Mouse (Mus musculus) stomach, postnatal 0 days (tissue): Measurements from ENCODE around the gene Hs3st5. TPM values are rescaled to one million over a fixed set of nuclear protein-coding genes. Genes with fewer than 3 reads are reported as not detected.

Experiments used
- ATAC-seq: fragments of 200-750 bp; cut with Nextera tagmentation; 2 replicates; pipeline ENCODE4 v1.8.0; 2017; ENCODE audit not compliant: low FRiP score, low TSS enrichment
- DNase-seq: peaks from one replicate; pipeline ENCODE4 v3.0.0-alpha.2; 2016; ENCODE audit warnings: low spot score
- H3K27ac ChIP-seq: fragments of 300-500 bp; sonication (generic); replicated peaks from 2 replicates; pipeline ENCODE4 v1.5.1; 2014; ENCODE audit warnings: mild to moderate bottlenecking, control low read depth
- H3K27me3 ChIP-seq: fragments of 300-500 bp; sonication (generic); 2 replicates; pipeline ENCODE4 v1.6.1; 2014; ENCODE audit warnings: low read length; ENCODE audit not compliant: control insufficient read depth, insufficient read depth
- H3K36me3 ChIP-seq: fragments of 300-500 bp; sonication (generic); 2 replicates; pipeline ENCODE4 v1.6.1; 2014; ENCODE audit warnings: low read length, mixed read lengths; ENCODE audit not compliant: control insufficient read depth, insufficient read depth
- H3K4me1 ChIP-seq: fragments of 300-500 bp; sonication (generic); replicated peaks from 2 replicates; pipeline ENCODE4 v1.6.1; 2014; ENCODE audit warnings: antibody characterized with exemption; ENCODE audit not compliant: control insufficient read depth, insufficient read depth
- H3K4me2 ChIP-seq: fragments of 300-500 bp; sonication (generic); replicated peaks from 2 replicates; pipeline ENCODE4 v1.6.1; 2014; ENCODE audit warnings: low read depth, mild to moderate bottlenecking, control low read depth, moderate library complexity
- H3K4me3 ChIP-seq: fragments of 300-500 bp; sonication (generic); 2 replicates; pipeline ENCODE4 v1.5.1; 2014; ENCODE audit warnings: low read depth, low read length, control low read depth
- H3K9ac ChIP-seq: fragments of 300-500 bp; sonication (generic); 2 replicates; pipeline ENCODE4 v1.6.1; 2014; ENCODE audit warnings: mild to moderate bottlenecking, low read length, control low read depth, mixed read lengths
- H3K9me3 ChIP-seq: fragments of 300-500 bp; sonication (generic); 2 replicates; pipeline ENCODE4 v1.6.1; 2016; ENCODE audit warnings: low read length; ENCODE audit not compliant: control insufficient read depth
- CTCF ChIP-seq: IDR thresholded peaks from 2 replicates; pipeline ENCODE4 v1.5.1; 2016; ENCODE audit warnings: antibody characterized with exemption, low read depth, mild to moderate bottlenecking, moderate library complexity
- EP300 ChIP-seq: optimal IDR thresholded peaks from 2 replicates; pipeline ENCODE3; 2016; ENCODE audit warnings: antibody characterized with exemption
- WGBS: fragments of 180-500 bp; shearing (Covaris S2); extraction: QIAGEN DNeasy Blood & Tissue Kit; methylation state at CpG from one replicate; pipeline ENCODE4 v1.1.7; 2014; 5-methylcytosine and 5-hydroxymethylcytosine counted together
- polyA plus RNA-seq: library from polyadenylated mRNA; unstranded; fragments of >200 nt; fragmentation: Nextera tagmentation; extraction: Ambion mirVana; gene quantifications from 2 replicates; pipeline ENCODE4 v1.2.1, GENCODE M21; 2015

Hs3st5 gene
- polyA plus RNA-seq, 1 experiment from 2014 or later = 1.0 TPM

DNA sequence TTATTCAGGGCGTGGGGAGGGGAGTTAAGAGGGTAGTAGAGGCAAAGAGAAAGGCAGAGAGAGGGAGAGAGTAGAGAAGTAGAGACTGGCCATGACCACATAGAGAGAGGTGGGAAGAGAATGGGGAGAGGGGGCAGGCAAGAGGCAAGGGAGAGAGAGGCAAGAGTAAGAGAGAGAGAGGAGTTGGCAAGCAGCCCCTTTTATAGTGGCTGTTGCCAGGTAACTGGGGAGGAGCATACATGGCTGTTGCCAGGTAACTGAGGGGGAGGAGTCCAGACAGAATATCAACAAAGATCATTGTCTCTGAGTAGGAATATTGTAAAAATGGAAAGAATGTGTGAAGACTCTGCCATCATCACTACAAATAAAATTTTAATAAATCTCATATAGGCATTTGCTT, 243.4 kb downstream of the Hs3st5 start:
- TF ChIP-seq CTCF = no peak
- TF ChIP-seq EP300 = no peak
- no peak overlapping the region for H3K27ac ChIP-seq
- H3K27me3 ChIP-seq = no peaks in the 10 kb centered on the region
- no peaks in the 10 kb centered on the region for H3K4me1 ChIP-seq
- 46% methylated on average over 1 of the region's 1 CpGs for whole genome bisulfite sequencing
- no peak overlapping the region for H3K4me3 ChIP-seq
- DNase-seq (no peak), ATAC-seq (no peak)
- H3K9ac ChIP-seq = no peak overlapping the region
- H3K9me3 ChIP-seq = no peaks in the 10 kb centered on the region
- no peak overlapping the region for H3K4me2 ChIP-seq
- no peaks in the 10 kb centered on the region for H3K36me3 ChIP-seq

DNA sequence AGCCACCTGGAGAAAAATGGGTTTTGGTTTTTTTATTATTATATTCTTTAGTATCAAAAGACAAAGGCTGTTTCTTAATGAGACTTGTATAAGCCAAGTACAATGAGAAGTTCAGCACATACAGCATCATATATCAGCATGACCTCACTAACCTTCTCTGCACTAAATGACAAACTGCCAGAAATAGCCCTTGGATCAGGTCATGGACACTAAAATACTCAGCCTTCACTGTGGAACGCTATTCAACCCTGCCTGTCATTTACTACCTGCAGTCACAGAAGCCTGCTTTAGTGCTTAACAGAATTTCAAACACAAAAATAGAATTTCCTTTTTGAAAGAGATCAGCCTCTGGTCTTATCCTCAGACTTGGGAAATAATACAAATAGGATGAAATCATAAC, 247.9 kb downstream of the Hs3st5 start:
- WGBS = 37% methylated on average over 1 of the region's 1 CpGs
- TF ChIP-seq EP300 (no peak), CTCF (no peak)
- H3K4me3 ChIP-seq = no peak overlapping the region
- no peak for DNase-seq
- H3K9ac ChIP-seq = no peak overlapping the region
- no peaks in the 10 kb centered on the region for H3K4me1 ChIP-seq
- no peaks in the 10 kb centered on the region for H3K27me3 ChIP-seq
- no peaks in the 10 kb centered on the region for H3K9me3 ChIP-seq
- no peak for ATAC-seq
- no peaks in the 10 kb centered on the region for H3K36me3 ChIP-seq
- no peak overlapping the region for H3K27ac ChIP-seq
- no peak overlapping the region for H3K4me2 ChIP-seq

DNA sequence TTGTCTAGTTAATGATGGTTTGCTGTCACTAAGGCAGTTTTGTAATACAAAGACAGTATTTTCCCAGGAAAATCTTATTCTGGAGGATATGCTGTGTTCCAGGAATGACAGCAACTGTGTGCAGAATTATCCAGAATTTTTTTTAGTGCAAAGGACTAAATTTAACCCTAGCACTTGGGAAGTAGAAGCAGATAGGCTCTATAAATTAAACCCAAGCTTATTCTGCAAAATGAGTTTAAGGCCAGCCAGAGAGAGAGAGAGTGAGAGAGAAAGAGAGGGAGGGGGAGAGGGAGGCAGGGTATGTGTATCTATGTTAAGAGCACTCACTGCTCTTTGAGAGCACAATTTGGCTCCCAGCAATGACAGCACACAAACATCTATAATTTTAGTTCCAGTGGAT, 267.0 kb downstream of the Hs3st5 start:
- Histone ChIP-seq H3K4me3 (no peak overlapping the region), H3K36me3 (no peaks in the 10 kb centered on the region), H3K27me3 (no peaks in the 10 kb centered on the region), H3K27ac (no peak overlapping the region), H3K4me1 (no peaks in the 10 kb centered on the region), H3K4me2 (no peak overlapping the region), H3K9me3 (no peaks in the 10 kb centered on the region), H3K9ac (no peak overlapping the region)
- ATAC-seq (no peak), DNase-seq (no peak)
- TF ChIP-seq EP300 (no peak), CTCF (no peak)

DNA sequence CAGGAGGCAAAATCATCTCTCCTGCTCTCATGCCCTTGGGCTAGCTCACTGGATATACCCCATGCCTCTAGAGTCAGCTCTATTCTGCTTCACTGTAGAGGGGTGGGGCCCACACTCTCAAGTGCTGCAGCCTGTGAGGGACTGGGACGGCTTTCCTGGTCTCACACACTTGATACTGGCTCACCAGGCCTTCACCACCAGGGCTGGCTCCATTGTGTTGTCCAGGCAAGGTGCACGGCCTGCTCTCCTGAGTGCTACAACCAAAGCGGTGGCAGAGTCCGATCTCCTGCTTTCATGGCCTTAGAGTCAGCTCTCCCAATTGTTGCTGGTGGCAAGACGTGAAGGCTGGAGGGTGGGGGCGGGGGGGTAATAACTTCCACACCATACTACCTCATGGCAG, 268.3 kb downstream of the Hs3st5 start:
- no peak overlapping the region for H3K4me2 ChIP-seq
- no peaks in the 10 kb centered on the region for H3K36me3 ChIP-seq
- H3K4me1 ChIP-seq = no peaks in the 10 kb centered on the region
- no peaks in the 10 kb centered on the region for H3K9me3 ChIP-seq
- no peaks in the 10 kb centered on the region for H3K27me3 ChIP-seq
- H3K27ac ChIP-seq = no peak overlapping the region
- TF ChIP-seq EP300 (no peak), CTCF (no peak)
- 84% methylated on average over 6 of the region's 6 CpGs for WGBS
- no peak overlapping the region for H3K4me3 ChIP-seq
- ATAC-seq = 0 out of 2 replicates have a peak, but pooled peaks have one; percentile 15
- H3K9ac ChIP-seq = no peak overlapping the region
- no peak for DNase-seq

DNA sequence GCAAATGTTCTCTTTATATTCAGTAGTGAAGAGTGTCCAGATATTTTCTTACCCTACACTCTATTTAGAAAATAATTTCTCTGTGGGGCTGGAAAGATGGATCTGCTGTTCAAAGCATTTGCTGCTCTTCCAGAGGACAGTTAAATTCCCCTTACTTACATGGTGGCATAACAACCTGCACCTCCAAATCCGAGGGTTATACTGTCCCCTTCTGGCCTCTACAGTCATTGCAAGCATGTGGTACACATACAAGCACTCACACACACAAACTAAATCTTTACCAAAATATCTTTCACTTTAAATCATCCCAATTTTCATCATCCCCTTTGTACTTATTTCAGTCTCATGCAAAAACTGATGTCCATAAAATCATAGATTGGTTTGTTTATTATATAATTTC, 275.0 kb downstream of the Hs3st5 start:
- TF ChIP-seq CTCF (peak; percentile 21), EP300 (no peak)
- Histone ChIP-seq H3K36me3 (no peaks in the 10 kb centered on the region), H3K9ac (no peak overlapping the region), H3K4me1 (no peaks in the 10 kb centered on the region), H3K4me3 (no peak overlapping the region), H3K9me3 (no peaks in the 10 kb centered on the region), H3K4me2 (no peak overlapping the region), H3K27ac (no peak overlapping the region), H3K27me3 (no peaks in the 10 kb centered on the region)
- ATAC-seq = no peak
- DNase-seq = no peak
- 46% methylated on average over 1 of the region's 1 CpGs for WGBS

DNA sequence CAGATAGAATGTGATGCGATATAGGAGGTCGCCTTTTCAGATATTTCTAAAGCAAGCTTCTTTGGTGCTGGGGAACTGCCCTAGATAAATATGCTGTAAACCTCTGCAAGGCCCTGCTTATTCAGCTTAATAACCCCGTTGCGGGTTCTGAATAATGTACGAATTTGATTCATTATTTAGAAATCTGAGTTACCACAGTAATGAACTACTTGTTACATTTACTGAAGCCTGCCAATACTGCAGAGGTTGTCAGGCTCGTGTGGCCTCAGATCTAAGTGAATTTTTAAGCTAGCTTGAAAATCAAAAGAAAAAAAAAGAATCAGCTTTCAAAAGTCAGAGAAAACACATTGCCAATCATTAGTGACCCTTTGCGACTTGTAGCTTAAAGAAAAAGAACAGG, 280.4 kb downstream of the Hs3st5 start:
- no peak overlapping the region for H3K4me2 ChIP-seq
- WGBS = 73% methylated on average over 7 of the region's 7 CpGs
- no peaks in the 10 kb centered on the region for H3K27me3 ChIP-seq
- TF ChIP-seq EP300 = no peak
- no peak for TF ChIP-seq CTCF
- ATAC-seq = no peak
- DNase-seq = no peak
- no peak overlapping the region for H3K9ac ChIP-seq
- H3K4me3 ChIP-seq = no peak overlapping the region
- no peaks in the 10 kb centered on the region for H3K9me3 ChIP-seq
- no peak overlapping the region for H3K27ac ChIP-seq
- no peaks in the 10 kb centered on the region for H3K36me3 ChIP-seq
- H3K4me1 ChIP-seq = no peaks in the 10 kb centered on the region
